Mouse (Mus musculus): ENCODE measurements around the gene Mvk. TPM values are rescaled to one million over a fixed set of nuclear protein-coding genes. Genes with fewer than 3 reads are reported as not detected.

Mvk gene
- total and polyA plus RNA-seq, 3 experiments = 33.5 to 37.7 TPM; not detected in 1

DNA sequence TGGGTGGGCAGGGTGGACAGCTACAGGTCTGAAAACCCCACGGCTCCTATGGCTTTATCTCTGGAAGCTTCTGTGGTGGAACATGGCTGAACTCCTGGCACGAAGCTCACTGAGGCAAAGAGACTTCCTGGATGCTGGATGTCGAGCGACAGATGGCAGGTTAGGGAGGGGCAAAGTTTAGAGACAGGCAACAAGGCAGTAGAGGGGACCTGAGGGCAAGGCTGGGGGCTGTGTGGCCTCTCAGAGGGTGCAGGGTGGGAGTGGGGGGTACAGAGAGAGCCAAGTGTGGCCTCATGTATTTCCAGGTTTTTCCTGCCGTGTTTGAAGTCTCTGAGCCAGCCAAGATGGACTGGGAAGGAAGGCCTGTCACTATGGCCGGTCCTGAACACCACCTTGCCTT, 60.8 kb downstream of the Mvk start:
- Histone ChIP-seq H3K9me3 (replicated peaks; ENCODE audit: insufficient read depth, low read length) (no peaks in the 10 kb centered on the region), H3K27me3 (ENCODE audit: control insufficient read depth in 1 of 2, insufficient read depth in 2 of 2, low read length in 2 of 2) (no peaks in the 10 kb centered on the region), H3K27ac (ENCODE audit: control insufficient read depth, low read depth, low read length) (peak overlapping the region; percentile 56), H3K36me3 (ENCODE audit: control insufficient read depth in 1 of 2, insufficient read depth in 2 of 2, low read length in 2 of 2) (peaks cover 0 to 10% of the 10 kb centered on the region in 2 experiments; a peak in 2 of 4 replicates), H3K9ac (ENCODE audit: control insufficient read depth, low read depth, low read length, poor library complexity, severe bottlenecking) (peak overlapping the region; percentile 44), H3K4me1 (ENCODE audit: control insufficient read depth in 1 of 2, insufficient read depth in 2 of 2, low read length in 2 of 2) (peaks cover 5 to 25% of the 10 kb centered on the region in 2 experiments), H3K4me3 (ENCODE audit: control insufficient read depth in 1 of 2, insufficient read depth in 1 of 2, low read depth in 2 of 2, low read length in 2 of 2) (peak overlapping the region in 1 of 2 experiments; percentile 10; a peak in 1 of 4 replicates), H3K79me2 (ENCODE audit: control insufficient read depth, insufficient read depth, low read length, poor library complexity) (no peaks in the 10 kb centered on the region)
- peak; percentile 29 for DNase-seq (ENCODE audit: low read depth, low spot score)
- no peak for TF ChIP-seq RAD21 (IDR thresholded peaks at IDR 0.05; ENCODE audit: low read depth, low read length)
- TF ChIP-seq MYC (IDR thresholded peaks at IDR 0.05; ENCODE audit: low read depth, low read length) = no peak
- no peak for TF ChIP-seq ZNF384 (IDR thresholded peaks at IDR 0.05; ENCODE audit: low read depth, low read length)
- TF ChIP-seq USF1 (IDR thresholded peaks at IDR 0.05; ENCODE audit: low read depth, low read length) = no peak

DNA sequence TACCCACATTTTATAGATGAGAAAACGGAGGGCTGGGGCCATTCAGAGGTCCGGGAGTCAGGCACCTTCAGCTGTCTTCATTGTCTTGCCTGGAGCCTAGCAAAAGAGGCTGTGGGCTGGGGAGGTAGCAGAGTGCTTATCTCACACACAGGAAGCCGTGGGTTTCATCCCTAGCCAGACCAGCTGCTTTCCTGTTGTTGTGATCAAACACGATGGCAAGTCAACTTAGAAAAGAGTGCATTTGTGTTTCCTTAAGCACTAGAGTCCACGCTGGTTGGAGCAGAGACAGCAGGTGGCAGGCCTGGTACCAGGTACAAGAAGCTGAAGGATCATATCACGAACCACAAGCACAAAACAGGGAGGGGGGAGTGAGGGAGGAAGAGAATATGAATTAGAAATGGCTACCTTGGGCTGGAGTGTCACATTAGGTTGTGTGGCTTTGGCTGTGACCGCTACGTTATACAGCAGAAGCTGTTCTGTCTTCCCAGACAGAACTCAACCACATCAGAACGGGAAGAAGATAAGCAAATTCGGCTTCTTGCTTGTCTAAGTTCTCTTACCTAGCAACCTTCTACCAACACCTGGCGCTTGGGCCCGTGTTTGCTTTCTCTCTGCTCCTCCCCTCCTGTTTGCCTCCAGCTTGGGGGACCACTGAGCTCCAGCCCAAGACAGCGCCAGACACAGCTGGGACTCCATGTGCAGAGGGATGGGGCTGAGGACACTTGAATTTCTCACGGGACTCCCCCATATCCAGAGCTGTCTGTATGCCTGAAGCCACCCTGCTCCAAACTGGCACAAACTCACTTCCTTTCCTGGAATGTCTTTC, 61.4 kb downstream of the Mvk start:
- H3K9ac ChIP-seq (ENCODE audit: control insufficient read depth, low read depth, low read length, poor library complexity, severe bottlenecking) = peak overlapping the region; percentile 44
- H3K27me3 ChIP-seq (ENCODE audit: control insufficient read depth in 1 of 2, insufficient read depth in 2 of 2, low read length in 2 of 2) = no peaks in the 10 kb centered on the region
- TF ChIP-seq E2F4 (IDR thresholded peaks at IDR 0.05; ENCODE audit: borderline replicate concordance, low read depth, low read length) (no peak), USF2 (IDR thresholded peaks at IDR 0.05; ENCODE audit: borderline replicate concordance in 1 of 2, insufficient read depth in 1 of 2, low read depth in 1 of 2, low read length in 2 of 2) (no peak), ZKSCAN1 (IDR thresholded peaks at IDR 0.05; ENCODE audit: low read depth, low read length) (no peak), RCOR1 (IDR thresholded peaks at IDR 0.05; ENCODE audit: low read depth, low read length) (no peak), JUND (IDR thresholded peaks at IDR 0.05; ENCODE audit: low read depth, low read length) (no peak), RAD21 (IDR thresholded peaks at IDR 0.05; ENCODE audit: low read depth, low read length) (no peak), TCF12 (IDR thresholded peaks at IDR 0.05; ENCODE audit: low read depth, low read length) (no peak), TBP (IDR thresholded peaks at IDR 0.05; ENCODE audit: low read depth, low read length) (no peak), GABPA (IDR thresholded peaks at IDR 0.05; ENCODE audit: low read depth, low read length) (no peak), CHD2 (IDR thresholded peaks at IDR 0.05; ENCODE audit: low read length) (no peak), TAL1 (IDR thresholded peaks at IDR 0.05; ENCODE audit: low read length) (peak; percentile 21; the same call in 1 of the 2 replicates), ZMIZ1 (IDR thresholded peaks at IDR 0.05; ENCODE audit: low read depth, low read length) (no peak), POLR2A (IDR thresholded peaks at IDR 0.05; ENCODE audit: control insufficient read depth in 1 of 2, insufficient read depth in 1 of 2, low read depth in 1 of 2, low read length in 2 of 2, poor library complexity in 1 of 2) (no peak; a peak in 1 of 4 replicates), KAT2A (conservative IDR thresholded peaks at IDR 0.05; ENCODE audit: low read depth, low read length) (no peak), NELFE (IDR thresholded peaks at IDR 0.05; ENCODE audit: low read depth, low read length) (no peak), NRF1 (IDR thresholded peaks at IDR 0.05; ENCODE audit: insufficient read depth, low read depth, low read length, poor library complexity, severe bottlenecking) (no peak), CTCF (IDR thresholded peaks at IDR 0.05 in 2 of 3, conservative IDR thresholded peaks at IDR 0.05 in 1 of 3; ENCODE audit: control insufficient read depth in 1 of 3, insufficient read depth in 1 of 3, low read depth in 2 of 3, low read length in 3 of 3, poor library complexity in 1 of 3, severe bottlenecking in 1 of 3) (no peak), MYC (IDR thresholded peaks at IDR 0.05; ENCODE audit: low read depth, low read length) (no peak), CHD1 (IDR thresholded peaks at IDR 0.05; ENCODE audit: low read depth, low read length) (no peak), MAX (IDR thresholded peaks at IDR 0.05; ENCODE audit: low read length) (no peak), POLR2AphosphoS5 (IDR thresholded peaks at IDR 0.05; ENCODE audit: borderline replicate concordance, low read depth, low read length) (no peak), MYB (IDR thresholded peaks at IDR 0.05; ENCODE audit: low read depth, low read length) (no peak), EP300 (IDR thresholded peaks at IDR 0.05; ENCODE audit: low read depth in 1 of 2, low read length in 2 of 2) (peak; percentile 51; a peak in 3 of 4 replicates), MXI1 (IDR thresholded peaks at IDR 0.05; ENCODE audit: low read depth, low read length) (no peak), ETS1 (IDR thresholded peaks at IDR 0.05; ENCODE audit: low read depth, low read length) (peak; percentile 73), MAZ (IDR thresholded peaks at IDR 0.05; ENCODE audit: low read depth, low read length) (no peak), HCFC1 (IDR thresholded peaks at IDR 0.05; ENCODE audit: low read depth, low read length) (no peak)

More for the DNA sequence above, 61.4 kb downstream of the Mvk start:
- peak overlapping the region in 1 of 2 experiments; percentile 10; a peak in 1 of 4 replicates for H3K4me3 ChIP-seq (ENCODE audit: control insufficient read depth in 1 of 2, insufficient read depth in 1 of 2, low read depth in 2 of 2, low read length in 2 of 2)
- H3K4me1 ChIP-seq (ENCODE audit: control insufficient read depth in 1 of 2, insufficient read depth in 2 of 2, low read length in 2 of 2) = peaks cover 5 to 25% of the 10 kb centered on the region in 2 experiments
- peak overlapping the region; percentile 56 for H3K27ac ChIP-seq (ENCODE audit: control insufficient read depth, low read depth, low read length)
- DNase-seq (ENCODE audit: low read depth, low spot score) = peak; percentile 71
- H3K36me3 ChIP-seq (ENCODE audit: control insufficient read depth in 1 of 2, insufficient read depth in 2 of 2, low read length in 2 of 2) = peaks cover 0 to 10% of the 10 kb centered on the region in 2 experiments; a peak in 2 of 4 replicates
- H3K9me3 ChIP-seq (replicated peaks; ENCODE audit: insufficient read depth, low read length) = no peaks in the 10 kb centered on the region
- H3K79me2 ChIP-seq (ENCODE audit: control insufficient read depth, insufficient read depth, low read length, poor library complexity) = no peaks in the 10 kb centered on the region

All from MEL (cell line).